Mouse (Mus musculus) hindlimb bud, embryonic 11.5 days (tissue): ENCODE results near the gene Tmem269.

Source experiments
- DNase-seq: peaks from one replicate; pipeline ENCODE4 v3.0.0-alpha.2; 2012; ENCODE audit warnings: low read depth, low spot score; ENCODE audit errors: extremely low spot score

The Tmem269 gene

GRCm38 (mm10) chr4:119218169-119218568 lies at the start of gene Tmem269:
TSS of gene Tmem269 (minus strand) at chr4:119218217.
- DNase-seq = no peak

- DNase-seq = no peak
These were observed 48.6 kb upstream of the Tmem269 start for GRCm38 (mm10) chr4:119266606-119267005.

GRCm38 (mm10) chr4:119263459-119263858 lies 45.4 kb upstream of the Tmem269 start:
- no peak for DNase-seq

GRCm38 (mm10) chr4:119262483-119262882 lies 44.5 kb upstream of the Tmem269 start:
- no peak for DNase-seq

GRCm38 (mm10) chr4:119261087-119261713 lies 43.2 kb upstream of the Tmem269 start:
- no peak for DNase-seq

- DNase-seq = no peak
These were observed 41.6 kb upstream of the Tmem269 start for GRCm38 (mm10) chr4:119259344-119260254.

GRCm38 (mm10) chr4:119257083-119257482 lies 39.1 kb upstream of the Tmem269 start:
- DNase-seq = no peak

- DNase-seq = no peak
These were observed 37.3 kb upstream of the Tmem269 start, which contains the start of gene Cldn19 for GRCm38 (mm10) chr4:119255351-119255750. TSS of gene Cldn19 (plus strand) at chr4:119255414.

GRCm38 (mm10) chr4:119254012-119254618 lies 36.1 kb upstream of the Tmem269 start:
- DNase-seq = no peak

GRCm38 (mm10) chr4:119252025-119252808 lies 34.2 kb upstream of the Tmem269 start:
- no peak for DNase-seq

GRCm38 (mm10) chr4:119248407-119248965 lies 30.5 kb upstream of the Tmem269 start:
- DNase-seq = no peak

GRCm38 (mm10) chr4:119247462-119248235 lies 29.6 kb upstream of the Tmem269 start:
- no peak for DNase-seq

- no peak for DNase-seq
These were observed 28.7 kb upstream of the Tmem269 start for GRCm38 (mm10) chr4:119246688-119247225.

GRCm38 (mm10) chr4:119245961-119246360 lies 27.9 kb upstream of the Tmem269 start:
- DNase-seq = no peak

GRCm38 (mm10) chr4:119245556-119245955 lies 27.5 kb upstream of the Tmem269 start:
- DNase-seq = no peak

GRCm38 (mm10) chr4:119244468-119245240 lies 26.6 kb upstream of the Tmem269 start:
- no peak for DNase-seq

- DNase-seq = no peak
These were observed 24.6 kb upstream of the Tmem269 start for GRCm38 (mm10) chr4:119242571-119242970.

GRCm38 (mm10) chr4:119241664-119242063 lies 23.6 kb upstream of the Tmem269 start:
- no peak for DNase-seq

GRCm38 (mm10) chr4:119239181-119239682 lies 21.2 kb upstream of the Tmem269 start:
- peak; percentile 61 for DNase-seq
